Mouse (Mus musculus) stomach, postnatal 0 days (tissue): ENCODE data around the gene Chp2.

Experiments
- CTCF ChIP-seq: IDR thresholded peaks from 2 replicates; pipeline ENCODE4 v1.5.1; 2016; ENCODE audit warnings: antibody characterized with exemption, low read depth, mild to moderate bottlenecking, moderate library complexity
- EP300 ChIP-seq: optimal IDR thresholded peaks from 2 replicates; pipeline ENCODE3; 2016; ENCODE audit warnings: antibody characterized with exemption

- TF ChIP-seq EP300 = no peak
- TF ChIP-seq CTCF = no peak
Observed at GRCm38 (mm10) chr7:122226020-122226742, 6.9 kb downstream of the Chp2 start.
